Mouse (Mus musculus): ENCODE measurements around the gene Srebf1.

- TF ChIP-seq CTCF (IDR thresholded peaks at IDR 0.05; ENCODE audit: low read depth, low read length) (no peak), POLR2A (IDR thresholded peaks at IDR 0.05; ENCODE audit: extremely low read depth, insufficient read depth, low read length) (no peak)
These were observed 8.1 kb upstream of the Srebf1 start for GRCm38 (mm10) chr11:60230512-60230911.

Data from liver, adult 2 months (tissue).